Mouse (Mus musculus) adrenal gland, adult (tissue): ENCODE measurements around the gene Gm20388.
"Not testable (repeated sequence)": the region's sequence is repeated elsewhere in the genome, so short reads cannot be mapped to it uniquely, and the experiment has no call there.

Experiments used
- DNase-seq, 2 experiments: peaks; one replicate each; pipeline ENCODE4 v3.0.0; 2022 to 2023; ENCODE audit warnings: low spot score in 1 of 2; ENCODE audit not compliant: inconsistent age in 2 of 2

Gene Gm20388

DNA sequence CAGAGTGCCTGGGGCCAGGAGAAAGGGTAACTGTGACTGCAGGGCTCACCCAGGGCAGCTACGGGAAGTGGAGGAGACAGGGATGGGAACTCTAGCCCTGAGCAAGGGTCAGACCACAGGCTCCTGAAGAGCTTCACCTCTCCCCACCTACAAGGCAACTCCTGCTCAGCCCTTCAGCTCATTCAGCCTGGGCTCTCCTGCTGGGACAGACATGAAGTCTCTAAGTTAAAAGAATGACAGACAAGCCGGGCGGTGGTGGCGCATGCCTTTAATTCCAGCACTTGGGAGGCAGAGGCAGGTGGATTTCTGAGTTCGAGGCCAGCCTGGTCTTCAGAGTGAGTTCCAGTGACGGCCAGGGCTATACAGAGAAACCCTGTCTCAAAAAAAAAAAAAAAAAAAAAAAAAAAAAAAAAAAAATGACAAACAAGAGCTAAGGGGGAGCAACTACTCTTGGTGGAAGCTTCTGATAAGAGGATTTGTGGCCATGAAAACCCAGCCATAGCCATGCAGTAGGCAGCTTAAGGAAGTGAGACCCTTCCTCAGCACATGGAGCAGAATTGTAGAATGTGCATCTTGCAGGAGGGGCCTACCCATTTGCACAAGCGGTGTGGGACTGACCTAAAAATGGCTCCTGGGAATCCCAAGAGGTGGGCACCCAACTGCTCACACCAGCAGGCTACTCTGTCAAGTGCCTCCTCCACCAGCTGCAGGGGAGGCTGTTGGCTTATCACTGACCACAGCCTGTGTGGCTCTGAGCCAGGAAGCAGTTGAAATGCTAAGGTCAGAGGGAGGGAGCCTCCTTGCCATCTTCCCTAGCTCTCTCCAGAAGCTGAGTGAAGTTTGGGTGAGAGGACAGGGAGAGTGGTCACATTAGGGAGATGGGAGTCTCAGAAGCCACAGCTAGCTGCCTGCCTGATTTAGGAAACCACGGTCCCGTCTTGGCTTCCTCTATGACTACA lies 3498.2 kb downstream of the Gm20388 start:
- peak; percentile 85 for DNase-seq

- DNase-seq, result peak; percentile 79 to 81
These were observed 3499.5 kb downstream of the Gm20388 start for GRCm38 (mm10) chr8:123410049-123410587.

DNA sequence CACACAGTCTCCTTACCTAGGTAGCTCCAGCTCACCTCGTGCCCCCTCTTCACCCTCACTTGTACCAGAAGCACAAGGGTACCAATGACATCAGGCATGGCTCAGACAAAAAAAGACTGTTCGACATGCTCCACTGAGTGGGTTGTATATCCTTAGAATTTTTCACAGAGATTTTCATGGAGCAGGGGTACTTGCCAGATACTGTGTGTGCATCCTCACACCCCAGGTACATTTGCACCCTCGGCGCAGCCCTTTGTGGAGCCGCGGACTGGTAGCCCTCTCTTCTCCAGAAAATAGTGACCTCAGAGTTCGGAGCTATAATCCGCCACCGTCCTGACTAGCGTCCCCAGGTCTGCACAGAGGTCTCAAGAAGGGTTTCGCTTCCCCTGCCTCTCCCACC lies 3500.1 kb downstream of the Gm20388 start:
- no peak for DNase-seq

DNA sequence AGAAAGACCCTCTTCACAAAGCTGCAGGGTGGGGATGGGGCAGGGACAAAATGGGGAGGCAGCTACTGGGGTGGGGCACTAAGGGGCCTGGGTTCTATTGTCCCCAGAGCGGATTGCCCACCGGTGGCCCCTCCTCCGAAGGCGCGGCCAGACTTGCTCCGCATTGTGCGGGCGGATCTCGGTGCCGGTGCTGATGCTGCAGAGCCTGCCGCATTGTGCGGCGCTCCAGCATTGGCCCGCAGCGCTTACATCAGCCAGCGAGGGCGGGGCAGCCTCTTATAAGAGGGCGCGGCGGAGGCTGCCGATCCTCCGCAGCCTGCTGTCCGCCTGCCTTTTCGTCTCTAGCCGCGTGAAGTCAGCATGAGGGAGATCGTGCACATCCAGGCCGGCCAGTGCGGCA lies 3500.6 kb downstream of the Gm20388 start, which contains the start of gene Tubb3:
TSS of gene Tubb3 (plus strand) at position 179 of the 400 bp plus-strand sequence.
- DNase-seq, result peak; percentile 78 to 81

- DNase-seq, result peak; percentile 28 to 48
These were observed 3501.2 kb downstream of the Gm20388 start for GRCm38 (mm10) chr8:123411781-123412327.

GRCm38 (mm10) chr8:123412560-123413170 lies 3502.0 kb downstream of the Gm20388 start:
- DNase-seq, result peak; percentile 20 to 27

DNA sequence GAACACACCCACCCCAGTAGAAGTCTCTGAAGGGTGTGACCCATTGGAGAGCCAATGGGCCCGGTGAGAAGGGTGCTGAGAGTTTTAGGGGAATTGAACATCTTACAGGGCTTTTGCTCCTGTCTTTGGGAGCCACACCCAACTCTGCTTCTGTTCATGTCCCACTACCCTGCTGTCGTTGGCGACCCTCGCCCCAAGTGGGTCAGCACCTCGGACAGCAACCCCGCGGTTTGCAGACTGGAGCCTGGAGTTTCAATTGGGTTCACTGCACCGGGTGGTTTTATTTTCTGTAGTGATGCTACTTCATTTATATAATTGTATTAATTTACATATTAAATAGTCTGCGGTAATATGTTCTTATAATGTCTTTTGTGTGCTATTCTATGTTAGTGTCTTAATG lies 3503.6 kb downstream of the Gm20388 start:
- DNase-seq, result no peak

DNA sequence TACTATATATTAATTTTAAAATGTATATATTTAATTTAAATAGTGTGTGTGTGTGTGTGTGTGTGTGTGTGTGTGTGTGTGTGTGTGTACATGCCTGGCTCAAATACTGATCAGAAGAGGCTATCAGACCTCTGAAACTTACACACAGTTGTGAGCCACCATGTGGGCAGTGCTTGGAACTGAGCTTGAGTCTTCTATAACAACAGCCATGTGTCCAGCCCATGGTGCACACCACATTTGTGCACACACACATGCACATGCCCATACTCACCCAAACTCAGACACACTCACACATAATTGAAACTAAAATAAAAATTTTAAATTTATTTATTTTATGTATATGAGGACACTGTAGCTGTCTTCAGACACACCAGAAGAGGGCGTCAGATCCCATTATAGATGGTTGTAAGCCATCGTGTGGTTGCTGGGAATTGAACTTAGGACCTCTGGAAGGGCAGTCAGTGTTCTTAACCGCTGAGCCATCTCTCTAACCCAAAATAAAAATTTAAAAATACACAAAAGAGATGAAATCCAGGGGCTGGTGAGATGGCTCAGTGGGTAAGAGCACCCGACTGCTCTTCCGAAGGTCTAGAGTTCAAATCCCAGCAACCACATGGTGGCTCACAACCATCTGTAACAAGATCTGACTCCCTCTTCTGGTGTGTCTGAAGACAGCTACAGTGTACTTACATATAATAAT lies 3504.5 kb downstream of the Gm20388 start:
- DNase-seq, result not testable (repeated sequence)

- DNase-seq, result no peak
These were observed 3505.6 kb downstream of the Gm20388 start for GRCm38 (mm10) chr8:123415967-123416943.

DNA sequence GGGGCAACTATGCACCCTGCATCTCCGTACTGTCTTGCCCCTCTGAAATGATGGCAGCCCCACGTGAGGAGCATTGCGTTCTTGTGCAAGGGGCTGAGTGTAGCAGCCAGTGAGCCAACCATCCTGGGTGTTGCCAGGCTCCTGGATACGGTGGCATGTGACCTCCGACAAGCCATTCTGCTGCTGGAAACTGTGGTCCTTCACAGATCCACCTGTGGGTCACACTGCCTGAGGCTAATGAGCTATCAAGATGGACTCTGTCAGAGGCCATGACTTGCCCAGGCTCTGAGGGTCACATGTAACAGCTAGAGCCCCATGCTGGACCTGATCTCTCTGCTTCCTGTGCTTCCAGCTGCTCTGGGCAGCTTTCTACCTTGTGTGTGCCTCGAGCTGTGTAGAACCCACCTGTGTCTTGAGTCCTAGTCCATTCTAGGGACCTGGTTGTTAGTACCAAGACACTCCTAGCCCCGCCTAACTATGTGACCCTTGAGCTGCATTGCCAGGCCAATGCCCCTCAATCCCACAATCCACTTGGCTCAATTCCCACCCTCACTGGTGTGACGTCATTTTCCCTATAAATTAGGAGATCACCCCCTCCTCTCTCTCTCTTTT lies 3506.4 kb downstream of the Gm20388 start:
- DNase-seq, result no peak

DNA sequence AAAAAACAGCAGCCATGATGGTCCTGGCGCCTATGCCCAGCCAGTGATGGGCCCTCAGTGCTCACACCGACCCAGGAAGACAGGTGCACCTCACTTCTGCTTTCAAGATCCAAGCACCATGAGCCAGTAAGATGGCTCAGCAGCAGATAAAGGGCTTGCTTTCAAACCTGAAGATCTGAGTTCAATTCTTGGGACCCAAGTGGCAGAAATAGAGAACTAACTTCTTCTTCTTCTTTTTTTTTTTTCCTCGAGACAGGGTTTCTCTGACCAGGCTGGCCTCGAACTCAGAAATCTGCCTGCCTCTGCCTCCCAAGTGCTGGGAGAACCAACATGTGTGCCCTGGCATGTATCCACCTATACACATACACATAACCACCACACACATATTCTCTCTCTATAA lies 3509.1 kb downstream of the Gm20388 start:
- DNase-seq, result no peak

GRCm38 (mm10) chr8:123420525-123421281 lies 3510.1 kb downstream of the Gm20388 start:
- DNase-seq, result no peak

DNA sequence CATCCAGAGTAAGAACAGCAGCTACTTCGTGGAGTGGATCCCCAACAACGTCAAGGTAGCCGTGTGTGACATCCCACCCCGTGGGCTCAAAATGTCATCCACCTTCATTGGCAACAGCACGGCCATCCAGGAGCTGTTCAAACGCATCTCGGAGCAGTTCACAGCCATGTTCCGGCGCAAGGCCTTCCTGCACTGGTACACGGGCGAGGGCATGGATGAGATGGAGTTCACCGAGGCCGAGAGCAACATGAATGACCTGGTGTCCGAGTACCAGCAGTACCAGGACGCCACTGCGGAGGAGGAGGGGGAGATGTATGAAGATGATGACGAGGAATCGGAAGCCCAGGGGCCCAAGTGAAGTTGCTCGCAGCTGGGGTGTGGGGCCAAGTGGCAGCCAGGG lies 3510.7 kb downstream of the Gm20388 start:
- no peak for DNase-seq

DNA sequence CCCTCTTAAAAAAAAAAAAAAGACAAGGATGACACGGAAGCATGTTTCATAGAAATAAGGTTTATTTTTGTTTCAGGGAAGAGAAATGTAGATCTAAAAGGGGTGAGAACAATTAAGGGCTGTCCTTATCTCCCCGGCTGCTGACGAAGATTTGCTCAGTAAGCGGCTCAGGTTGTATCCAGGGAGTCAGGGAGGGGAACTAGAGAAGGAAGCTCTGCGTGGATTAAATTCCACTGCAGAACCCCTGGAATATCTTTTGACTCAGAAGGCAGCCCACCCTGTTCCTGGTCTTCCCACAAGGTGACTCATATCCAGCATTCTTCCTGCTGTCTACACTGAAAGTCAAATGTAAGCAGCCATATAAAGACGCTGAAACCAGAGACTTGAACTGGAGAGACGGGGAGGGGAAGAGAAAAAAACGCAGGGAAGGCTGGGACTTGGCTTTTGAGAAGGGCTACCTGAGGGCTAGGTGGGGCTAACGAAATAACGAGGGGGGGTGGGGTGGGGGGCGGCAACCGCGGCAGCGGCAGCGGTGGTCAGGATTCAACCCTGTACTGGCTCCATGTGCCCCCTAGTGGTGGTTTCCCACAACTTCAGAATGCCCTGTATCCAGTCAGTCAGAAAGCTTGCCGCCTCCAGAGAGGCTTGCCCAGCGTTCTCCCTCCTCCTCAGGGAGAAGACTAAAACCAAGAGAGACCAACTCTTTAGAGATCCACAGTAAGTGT lies 3511.6 kb downstream of the Gm20388 start:
- peak; percentile 65 to 90 for DNase-seq

- no peak for DNase-seq
These were observed 3512.1 kb downstream of the Gm20388 start for GRCm38 (mm10) chr8:123422781-123423159.

DNA sequence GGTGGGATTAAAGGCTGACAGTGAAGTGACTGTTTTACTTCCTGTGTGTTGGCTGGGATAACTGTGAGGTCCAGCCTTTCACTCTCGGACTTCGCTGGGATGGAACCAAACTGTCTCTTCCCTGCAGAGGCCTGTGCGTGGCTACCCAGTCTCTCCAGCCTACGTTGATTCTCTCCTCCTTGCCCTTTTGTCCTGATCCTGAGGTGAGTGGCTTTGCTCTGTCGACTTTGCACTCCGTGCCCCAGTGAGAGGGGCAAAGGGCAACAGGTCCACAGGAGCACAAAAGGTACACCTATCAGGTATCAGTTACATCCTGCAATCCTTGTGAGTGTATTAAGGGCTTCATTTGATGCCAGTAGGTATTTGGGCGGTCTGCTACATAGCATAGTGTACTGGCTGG lies 3512.8 kb downstream of the Gm20388 start, which contains the start of gene Def8:
TSS of gene Def8 (plus strand) at position 87 of the 400 bp plus-strand sequence.
- DNase-seq, result no peak

DNA sequence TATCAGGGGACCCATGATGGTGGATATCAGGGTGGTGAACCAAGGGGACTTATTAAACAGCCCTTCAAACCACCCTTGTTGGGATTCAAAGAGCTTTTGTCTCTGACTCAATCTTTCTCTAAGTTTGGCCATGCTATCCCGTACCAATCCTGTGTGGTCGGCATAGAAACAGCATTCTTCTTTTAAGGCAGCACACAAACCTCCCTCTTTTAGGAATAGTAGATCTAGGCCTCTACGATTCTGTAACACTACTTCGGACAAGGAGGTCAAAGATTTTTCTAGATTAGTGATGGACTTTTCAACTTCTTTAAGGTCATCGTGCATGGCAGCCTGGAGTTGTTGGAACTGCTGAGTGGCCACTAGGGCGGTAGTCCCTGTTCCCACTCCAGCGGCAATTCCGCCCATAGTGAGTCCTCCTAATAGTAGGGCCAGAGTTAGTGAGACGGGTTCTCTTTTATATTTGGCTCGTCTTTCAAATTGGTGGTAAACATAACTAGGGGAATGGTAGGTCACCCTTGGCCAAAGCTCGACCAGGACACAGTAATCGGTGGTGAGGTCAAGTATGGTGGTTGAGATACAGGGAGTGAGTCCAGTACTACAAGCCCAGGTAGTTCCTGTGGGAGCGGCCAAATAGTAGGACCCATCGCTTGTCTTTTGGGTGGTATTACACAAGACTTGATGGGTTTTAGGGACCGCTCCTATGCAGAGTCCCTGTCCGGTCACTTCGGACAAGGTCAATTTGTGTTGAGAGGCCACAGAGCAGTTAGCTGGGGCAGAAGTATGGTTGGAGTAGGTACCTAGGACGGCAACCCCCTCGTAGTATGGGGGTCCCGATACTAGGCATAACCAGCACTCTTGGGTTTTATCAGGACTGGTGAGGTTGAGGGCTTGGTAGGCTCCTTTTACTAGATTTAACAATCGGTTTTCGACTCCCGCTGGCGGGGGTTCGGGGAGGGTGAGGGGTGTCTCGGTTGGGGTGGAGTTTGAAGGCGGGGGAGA lies 3516.2 kb downstream of the Gm20388 start:
- no peak for DNase-seq
